Mouse (Mus musculus) heart, adult 11 months (tissue): ENCODE measurements around the gene Ccr7.
A peak's percentile ranks its signal among the peaks of the same experiment; 100 is the strongest.

ENCODE experiments used
- DNase-seq: peaks from one replicate; pipeline ENCODE4 v3.0.0; 2022

Gene Ccr7

GRCm38 (mm10) chr11:99154987-99155641, at the start of gene Ccr7:
Gene Ccr7, minus strand, starts transcription at chr11:99155077.
- peak; percentile 90 for DNase-seq

- no peak for DNase-seq
These were observed 34.3 kb upstream of the Ccr7 start for GRCm38 (mm10) chr11:99189154-99189582.

- DNase-seq: no peak
These were observed 32.5 kb upstream of the Ccr7 start for GRCm38 (mm10) chr11:99187348-99187747.

DNA sequence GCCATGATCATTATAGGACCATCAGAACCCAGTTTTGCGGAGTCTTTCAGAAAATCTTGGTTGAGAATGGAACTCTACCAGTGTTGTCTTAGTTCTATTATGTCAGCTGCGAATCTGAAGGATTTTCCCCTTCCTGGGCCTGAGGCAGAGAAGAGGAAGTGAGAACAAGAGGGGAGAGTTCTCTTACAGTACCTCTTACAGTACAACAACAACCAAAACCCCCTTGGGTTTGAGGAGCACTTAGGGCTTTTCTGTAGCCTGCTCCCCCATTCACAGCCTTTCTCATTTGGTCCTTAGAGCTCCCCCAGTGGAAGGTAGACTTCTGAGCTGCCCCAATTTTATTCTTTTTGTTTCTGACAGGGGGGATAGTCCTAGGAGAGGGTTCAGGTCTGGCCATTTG, 32.0 kb upstream of the Ccr7 start:
- DNase-seq: no peak

GRCm38 (mm10) chr11:99182575-99182974, 27.7 kb upstream of the Ccr7 start:
- no peak for DNase-seq

- DNase-seq: no peak
These were observed 25.2 kb upstream of the Ccr7 start for GRCm38 (mm10) chr11:99180071-99180470.

DNA sequence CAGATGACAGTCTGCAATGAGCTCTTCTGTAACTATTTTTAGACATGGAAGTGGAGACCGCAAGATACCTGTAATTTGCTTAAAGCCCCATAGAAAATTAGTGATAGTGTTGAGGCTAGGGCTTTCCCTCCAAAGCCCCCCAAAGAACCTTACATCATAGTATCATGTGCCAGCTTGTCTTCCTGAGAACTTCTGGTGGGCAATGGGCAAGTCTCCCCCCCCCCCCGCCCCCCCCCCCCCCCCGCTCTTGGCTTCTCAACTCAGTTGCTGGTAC, 23.0 kb upstream of the Ccr7 start:
- DNase-seq: no peak

DNA sequence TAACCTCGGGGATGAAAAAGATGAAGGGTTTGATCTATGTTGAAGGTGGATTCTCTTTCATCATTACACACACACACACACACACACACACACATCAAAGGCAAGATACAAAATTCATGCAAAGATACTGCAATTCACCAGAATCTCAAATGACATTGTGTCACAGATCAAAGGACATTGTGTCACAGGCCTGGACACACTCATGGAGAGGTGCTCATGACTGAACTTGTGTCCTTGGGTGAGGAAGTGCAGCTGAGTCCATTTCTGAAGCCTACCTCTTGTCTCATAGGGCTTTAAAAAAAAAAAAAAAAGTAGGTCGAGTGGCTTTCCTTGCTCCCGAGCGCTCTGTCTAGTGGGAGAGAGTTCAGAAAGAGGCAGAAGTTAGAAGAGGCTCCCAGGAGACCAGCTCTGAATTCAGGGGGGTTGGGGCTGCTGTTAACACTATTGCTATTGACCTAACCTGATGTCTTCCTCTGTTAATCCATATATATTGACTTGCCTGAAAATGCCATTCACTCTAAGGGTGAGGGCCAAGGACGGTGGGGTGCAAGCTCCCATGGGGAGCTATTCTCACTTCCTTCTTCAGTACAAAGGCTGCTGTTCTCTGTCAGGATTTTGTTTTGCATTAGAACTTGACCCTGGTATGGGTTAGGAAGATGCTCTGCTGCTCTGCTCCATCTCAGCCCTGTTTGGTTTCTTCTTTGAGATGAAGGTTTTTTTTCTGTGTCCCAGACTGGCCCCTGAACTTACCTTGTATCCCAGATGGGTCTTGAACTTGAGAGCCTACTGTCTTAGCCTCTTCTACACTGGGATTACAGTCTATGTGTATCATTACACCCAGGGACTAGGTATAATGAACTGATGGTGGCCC, 22.4 kb upstream of the Ccr7 start:
- no peak for DNase-seq

DNA sequence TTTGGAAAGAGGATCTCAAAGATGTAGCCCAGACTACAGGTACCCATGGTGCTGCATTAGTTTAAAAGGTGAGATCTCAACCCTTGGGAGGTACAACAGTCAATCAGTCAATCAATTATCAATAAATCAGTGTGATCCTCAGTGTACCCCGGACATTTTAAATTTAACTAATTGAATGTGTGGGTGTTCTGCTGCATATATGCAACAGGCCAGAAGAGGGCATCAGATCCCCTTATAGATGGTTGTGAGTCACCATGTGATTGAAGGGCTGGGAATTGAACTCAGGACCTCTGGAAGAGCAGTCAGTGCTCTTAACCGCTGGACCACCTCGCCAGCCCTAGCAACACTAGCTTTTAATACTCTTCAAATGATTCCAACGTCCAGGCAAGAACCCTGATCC, 17.1 kb upstream of the Ccr7 start:
- no peak for DNase-seq

DNA sequence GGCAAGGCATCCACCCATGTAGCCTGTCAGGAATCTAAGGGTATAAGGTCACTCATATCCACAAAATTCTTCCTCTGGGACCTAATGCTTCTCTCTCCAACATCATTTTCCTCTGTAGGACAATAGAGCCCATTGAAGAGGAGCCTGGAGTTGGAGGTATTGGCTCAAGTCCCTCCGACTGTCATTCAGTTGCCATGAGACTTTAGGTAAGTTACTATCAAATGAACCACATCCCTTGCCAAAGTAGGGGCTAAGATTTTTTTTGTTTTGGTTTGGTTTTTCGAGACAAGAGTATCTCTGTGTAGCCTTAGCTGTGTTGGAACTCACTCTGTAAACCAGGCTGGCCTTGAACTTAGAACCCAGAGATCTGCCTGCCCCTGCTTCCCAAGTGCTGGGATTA, 16.6 kb upstream of the Ccr7 start:
- DNase-seq: no peak

DNA sequence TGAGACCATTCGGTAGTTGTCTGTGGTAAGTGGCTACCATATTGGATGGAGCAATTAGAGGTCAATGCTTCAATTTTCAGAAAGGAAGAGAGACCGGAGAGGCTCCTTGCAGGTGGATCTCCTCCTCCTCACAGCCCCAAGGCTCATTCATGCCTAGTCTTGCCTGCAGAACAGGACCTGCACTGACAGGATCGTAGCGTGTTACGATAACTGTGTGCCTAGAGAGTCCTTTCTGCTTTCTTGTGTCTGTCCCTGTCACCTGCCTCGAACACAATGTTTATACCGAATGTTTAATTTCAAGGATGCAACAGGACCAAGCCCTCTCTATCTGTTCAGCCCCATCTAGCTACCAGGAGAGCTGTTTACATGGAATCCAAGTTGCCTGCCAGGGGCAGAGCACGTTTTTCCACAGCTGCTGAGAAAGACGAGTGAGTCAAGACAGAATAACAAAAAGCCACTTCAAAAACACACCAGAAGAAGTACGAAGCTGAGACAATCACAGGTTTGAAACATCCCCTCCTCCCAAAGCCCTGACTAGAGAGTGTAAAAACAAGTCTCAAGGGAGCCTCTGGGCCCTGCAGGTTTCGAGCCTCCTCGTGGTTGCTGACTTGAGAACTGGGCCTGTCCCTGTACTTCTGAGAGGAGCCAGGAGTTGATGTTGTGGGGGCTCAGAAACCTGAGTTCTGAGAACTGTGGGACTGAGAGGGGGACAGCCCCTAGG, 15.8 kb upstream of the Ccr7 start:
- DNase-seq: peak; percentile 88

DNA sequence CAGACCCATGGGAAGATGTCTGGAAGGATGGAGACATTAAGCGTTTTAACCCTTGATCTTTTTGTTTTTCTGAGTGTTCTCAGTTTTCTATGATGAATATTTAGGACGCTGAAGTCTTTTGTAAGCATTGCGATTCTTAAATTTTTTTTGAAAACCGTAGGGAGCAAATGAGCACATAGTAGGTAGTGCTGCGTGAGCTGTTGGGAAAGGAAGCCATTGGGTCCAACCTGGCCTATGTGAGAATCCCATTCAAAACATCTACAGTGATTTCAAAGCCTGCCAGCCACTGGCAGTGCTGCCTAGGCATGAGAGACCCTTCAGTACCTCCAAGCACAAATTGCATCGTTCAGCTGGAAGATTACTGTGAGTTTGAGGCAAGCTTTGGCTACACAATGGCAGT, 15.1 kb upstream of the Ccr7 start:
- no peak for DNase-seq

DNA sequence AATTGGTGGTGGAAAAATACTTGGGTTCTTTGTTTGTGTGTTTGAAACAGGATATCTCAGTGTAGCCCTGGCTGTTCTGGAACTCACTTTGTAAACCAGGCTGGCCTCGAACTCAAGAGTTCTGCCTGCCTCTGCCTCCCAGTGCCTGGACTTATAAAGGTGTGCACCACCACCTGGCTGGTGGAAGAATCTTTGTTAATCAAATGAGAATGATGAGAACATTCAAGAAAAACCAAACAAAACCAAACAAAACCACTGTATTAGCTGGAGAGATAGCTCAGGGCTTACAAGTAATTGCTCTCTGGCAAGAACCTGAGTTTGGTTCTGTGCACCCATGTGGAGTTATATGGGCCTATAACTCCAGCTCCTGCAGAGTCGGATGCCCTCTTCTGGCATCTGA, 14.6 kb upstream of the Ccr7 start:
- DNase-seq: no peak

- peak; percentile 89 for DNase-seq
These were observed 13.2 kb upstream of the Ccr7 start for GRCm38 (mm10) chr11:99168030-99168474.

DNA sequence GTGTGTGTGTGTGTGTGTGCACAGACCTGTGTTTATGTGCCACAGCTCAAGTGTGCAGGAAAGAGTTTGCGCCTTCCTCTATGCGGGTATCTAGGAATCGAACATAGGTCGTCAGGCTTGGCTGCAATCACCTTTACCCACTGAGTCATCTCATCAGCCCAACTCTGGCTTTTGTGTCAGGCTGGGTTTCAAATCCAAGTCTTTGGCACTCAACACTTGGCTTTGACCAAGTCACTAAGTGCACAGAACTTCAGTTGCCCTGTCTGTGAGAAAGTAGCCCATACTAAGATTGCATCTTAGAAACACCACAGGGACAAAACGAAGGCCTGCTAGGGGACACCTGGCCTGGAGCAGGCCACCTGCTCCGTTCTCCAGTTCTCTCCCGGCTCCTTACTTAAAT, 12.7 kb upstream of the Ccr7 start:
- DNase-seq: no peak

DNA sequence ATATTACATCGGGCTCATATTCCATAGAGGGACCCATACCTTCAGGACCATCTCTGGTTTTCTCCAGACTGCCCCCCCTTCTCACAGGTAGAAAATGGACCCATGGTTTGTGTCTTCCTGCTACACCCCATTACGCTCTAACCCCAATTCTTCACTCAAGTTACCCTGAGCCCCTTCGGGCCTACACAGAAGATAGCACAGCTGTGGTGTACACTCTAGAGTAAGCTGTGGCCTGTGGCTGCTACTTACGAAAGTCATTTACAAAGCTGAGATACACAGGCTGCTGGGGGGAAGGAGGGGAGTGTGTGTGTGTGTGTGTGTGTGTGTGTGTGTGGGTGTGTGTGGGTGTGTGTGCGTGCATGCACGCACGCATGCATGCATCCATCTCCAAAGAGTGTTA, 11.4 kb upstream of the Ccr7 start:
- DNase-seq: no peak

DNA sequence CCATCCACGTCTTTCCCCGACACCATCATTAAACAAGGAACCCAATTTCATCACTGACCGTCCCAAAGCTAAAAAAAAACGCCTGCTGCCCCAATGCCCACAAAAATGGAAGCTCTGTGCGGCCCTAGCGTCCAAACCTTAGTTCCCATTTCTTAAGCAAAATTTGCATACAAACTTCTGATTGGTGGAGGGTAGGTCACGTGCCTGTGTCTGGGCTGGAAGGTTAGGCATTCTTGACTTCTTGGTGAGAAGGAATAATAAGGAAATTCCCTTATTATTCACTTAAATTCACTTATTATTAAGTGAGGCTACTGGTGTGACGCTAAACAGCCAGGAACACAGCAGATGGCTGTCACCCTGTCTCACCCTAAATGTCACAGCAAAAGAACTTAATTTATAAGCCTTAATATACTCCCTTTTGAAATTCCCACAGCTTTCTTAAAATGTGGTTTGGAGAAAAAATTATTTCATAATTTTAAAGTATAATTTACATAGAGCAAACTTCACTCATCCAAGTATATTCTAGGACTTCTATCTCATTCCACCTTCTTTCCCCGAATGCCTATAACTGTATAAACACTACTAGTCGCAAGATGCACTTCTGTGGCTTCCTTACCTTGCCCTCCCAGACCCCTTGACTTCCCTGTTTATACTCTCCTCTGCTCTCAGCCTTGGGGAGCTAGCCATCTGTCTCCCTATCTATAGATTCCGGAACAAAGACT, 10.3 kb upstream of the Ccr7 start:
- no peak for DNase-seq

DNA sequence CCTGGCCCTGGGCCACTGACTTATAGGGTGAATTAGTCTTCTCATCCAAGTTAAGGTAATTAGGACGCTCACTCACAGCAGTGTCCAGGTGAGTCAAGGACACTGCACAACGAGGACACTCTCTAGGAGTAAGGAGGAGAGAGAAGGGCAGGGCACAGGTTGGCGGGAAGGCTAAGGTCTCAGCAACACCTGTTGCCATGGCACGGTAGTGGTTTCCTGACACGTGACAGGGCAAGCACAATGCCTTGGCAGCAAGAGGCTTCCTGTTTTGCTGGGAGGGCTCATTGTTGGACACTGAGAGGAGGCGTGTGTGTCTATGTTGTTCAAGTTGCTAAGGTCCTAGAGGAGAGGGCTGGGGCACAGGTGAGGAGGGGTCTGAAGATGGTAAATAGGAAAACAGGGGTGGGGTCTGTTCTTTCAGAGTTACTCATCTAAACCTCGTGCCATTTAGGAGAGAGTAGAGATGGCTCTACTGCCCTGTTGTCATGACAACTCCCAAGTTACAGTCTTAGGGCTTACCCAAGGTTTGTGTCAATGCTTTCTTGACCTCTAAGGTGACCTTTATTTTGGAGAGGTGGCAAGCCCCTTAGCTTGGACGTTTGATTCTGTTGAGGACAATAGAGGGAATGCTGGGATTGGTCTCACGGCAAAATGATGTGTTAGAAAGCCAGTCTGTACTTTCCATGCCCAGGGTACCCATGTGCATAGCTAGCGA, 8.3 kb upstream of the Ccr7 start:
- DNase-seq: peak; percentile 94

DNA sequence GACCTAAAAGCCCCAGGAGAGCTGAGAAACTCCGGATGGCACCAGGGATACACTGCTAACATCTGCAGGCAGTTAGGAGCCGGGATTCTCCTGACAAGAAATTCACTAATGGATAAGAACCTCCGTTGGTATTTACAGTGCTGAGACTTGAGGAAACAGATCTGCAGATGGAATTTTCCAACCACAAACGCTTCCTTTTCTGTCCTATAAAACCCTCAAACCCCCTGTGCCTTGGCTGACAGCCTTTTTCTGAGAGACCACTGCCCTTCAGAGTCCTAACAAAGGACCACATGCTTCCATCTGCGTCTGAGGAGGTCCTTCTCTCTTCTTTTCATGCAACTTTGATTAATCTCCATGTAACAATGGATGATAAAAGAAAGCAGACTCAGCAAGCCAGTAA, 6.8 kb upstream of the Ccr7 start:
- DNase-seq: no peak

DNA sequence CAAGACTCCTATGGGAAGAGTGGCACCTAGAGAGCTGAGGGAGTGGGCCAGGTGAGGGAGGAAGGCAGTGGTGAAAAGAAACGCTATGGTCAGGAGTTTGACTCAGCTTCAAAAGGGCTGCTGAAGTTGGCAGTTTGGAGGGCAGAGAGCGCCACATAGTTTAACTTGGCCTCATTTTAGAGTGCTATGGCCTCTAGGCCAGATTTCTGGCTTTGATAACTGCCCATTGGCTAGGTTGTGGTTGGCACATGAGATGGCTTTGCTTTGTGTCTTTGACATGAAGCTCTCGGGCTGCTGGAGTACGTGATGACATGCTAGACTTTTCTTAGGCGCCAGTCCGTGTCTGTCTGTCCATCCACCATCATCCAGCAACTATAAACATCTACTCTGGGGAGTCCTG, 5.4 kb upstream of the Ccr7 start:
- no peak for DNase-seq

GRCm38 (mm10) chr11:99155817-99156216, 940 bp upstream of the Ccr7 start:
- DNase-seq: no peak
